Mouse (Mus musculus): Measurements from ENCODE around the gene Snx30.

GRCm38 (mm10) chr4:59927666-59928065 lies 122.0 kb downstream of the Snx30 start:
- no peak for TF ChIP-seq ZC3H11A (IDR thresholded peaks at IDR 0.05; ENCODE audit: low read depth, low read length)
- TF ChIP-seq CTCF (IDR thresholded peaks at IDR 0.05 in 2 of 3, conservative IDR thresholded peaks at IDR 0.05 in 1 of 3; ENCODE audit: control insufficient read depth in 1 of 3, insufficient read depth in 1 of 3, low read depth in 2 of 3, low read length in 3 of 3, poor library complexity in 1 of 3, severe bottlenecking in 1 of 3) = no peak
- no peak for TF ChIP-seq MXI1 (IDR thresholded peaks at IDR 0.05; ENCODE audit: low read depth, low read length)
- TF ChIP-seq E2F4 (IDR thresholded peaks at IDR 0.05; ENCODE audit: borderline replicate concordance, low read depth, low read length) = no peak
- TF ChIP-seq POLR2A (IDR thresholded peaks at IDR 0.05; ENCODE audit: control insufficient read depth in 1 of 2, insufficient read depth in 1 of 2, low read depth in 1 of 2, low read length in 2 of 2, poor library complexity in 1 of 2) = no peak
- TF ChIP-seq EP300 (IDR thresholded peaks at IDR 0.05; ENCODE audit: low read depth in 1 of 2, low read length in 2 of 2) = no peak
- no peak for TF ChIP-seq USF1 (IDR thresholded peaks at IDR 0.05; ENCODE audit: low read depth, low read length)
- no peak for TF ChIP-seq USF2 (IDR thresholded peaks at IDR 0.05; ENCODE audit: borderline replicate concordance in 1 of 2, insufficient read depth in 1 of 2, low read depth in 1 of 2, low read length in 2 of 2)

Data from MEL (cell line).